Mouse (Mus musculus) liver, embryonic 16.5 days (tissue): Measurements from ENCODE around the gene Car5b. TPM values are rescaled to one million over a fixed set of nuclear protein-coding genes. Genes with fewer than 3 reads are reported as not detected.

Source experiments
- ATAC-seq: fragments of 200-750 bp; cut with Nextera tagmentation; 2 replicates; pipeline ENCODE4 v1.8.0; 2017; ENCODE audit warnings: low read depth, mild to moderate bottlenecking, moderate number of reproducible peaks, moderate library complexity
- H3K27ac ChIP-seq: fragments of 300-500 bp; sonication (generic); 2 replicates; pipeline ENCODE4 v1.5.1; 2014; ENCODE audit warnings: mild to moderate bottlenecking, low read length
- H3K27me3 ChIP-seq: fragments of 300-500 bp; sonication (generic); 2 replicates; pipeline ENCODE4 v1.6.1; 2014; ENCODE audit warnings: low read depth, low read length, mixed read lengths; ENCODE audit not compliant: control insufficient read depth, insufficient read depth
- H3K36me3 ChIP-seq: fragments of 300-500 bp; sonication (generic); 2 replicates; pipeline ENCODE4 v1.6.1; 2014; ENCODE audit warnings: mild to moderate bottlenecking; ENCODE audit not compliant: control insufficient read depth, insufficient read depth
- H3K4me1 ChIP-seq: fragments of 300-500 bp; sonication (generic); 2 replicates; pipeline ENCODE4 v1.6.1; 2014; ENCODE audit warnings: low read depth, low read length, mixed read lengths; ENCODE audit not compliant: control insufficient read depth
- H3K4me2 ChIP-seq: fragments of 300-500 bp; sonication (generic); 2 replicates; pipeline ENCODE4 v1.6.1; 2014; ENCODE audit warnings: low read depth, low read length, mixed read lengths
- H3K4me3 ChIP-seq: fragments of 300-500 bp; sonication (generic); 2 replicates; pipeline ENCODE4 v1.5.1; 2014; ENCODE audit warnings: low read depth, mild to moderate bottlenecking, low read length
- H3K9ac ChIP-seq: fragments of 300-500 bp; sonication (generic); 2 replicates; pipeline ENCODE4 v1.6.1; 2014; ENCODE audit warnings: low read depth, low read length
- H3K9me3 ChIP-seq: fragments of 300-500 bp; sonication (generic); replicated peaks from 2 replicates; pipeline ENCODE4 v1.6.1; 2016; ENCODE audit warnings: low read length; ENCODE audit not compliant: control insufficient read depth
- WGBS: fragments of 180-500 bp; shearing (Covaris S2); extraction: QIAGEN DNeasy Blood & Tissue Kit; methylation state at CpG from one replicate; pipeline ENCODE4 v1.1.7; 2014; ENCODE audit not compliant: insufficient replicate concordance; 5-methylcytosine and 5-hydroxymethylcytosine counted together
- polyA plus RNA-seq: library from polyadenylated mRNA; unstranded; fragments of >200 nt; fragmentation: Nextera tagmentation; extraction: Ambion mirVana; gene quantifications from 2 replicates; pipeline ENCODE4 v1.2.1, GENCODE M21; 2015

The Car5b gene
- polyA plus RNA-seq, 1 experiment from 2014 or later: 0.15 TPM

DNA sequence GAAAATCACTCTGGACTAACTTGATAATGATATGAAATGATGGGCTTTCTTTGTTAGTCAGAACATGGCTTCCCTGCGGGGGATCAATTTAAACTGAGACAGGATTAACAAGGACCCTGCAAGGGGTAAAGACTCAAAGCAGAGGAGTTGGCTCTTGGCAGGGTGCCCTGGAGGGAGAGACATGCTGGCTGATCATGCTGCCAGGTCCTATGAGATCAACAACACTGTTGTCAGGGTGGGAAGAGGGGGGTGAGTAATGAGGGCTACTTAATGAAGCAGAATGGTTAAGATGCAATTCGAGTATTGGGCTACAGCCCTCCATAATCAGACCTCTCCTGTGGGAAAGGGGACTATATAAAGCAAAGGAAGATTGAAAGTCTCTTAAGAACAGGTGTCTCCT is 11.1 kb upstream of the Car5b start:
- ATAC-seq: no peak
- Histone ChIP-seq H3K27me3 (no peaks in the 10 kb centered on the region), H3K27ac (no peak overlapping the region), H3K4me1 (no peaks in the 10 kb centered on the region), H3K4me3 (no peak overlapping the region), H3K9me3 (no peaks in the 10 kb centered on the region), H3K36me3 (no peaks in the 10 kb centered on the region), H3K4me2 (no peak overlapping the region), H3K9ac (no peak overlapping the region)
- WGBS: 50% methylated on average over 2 of the region's 2 CpGs

DNA sequence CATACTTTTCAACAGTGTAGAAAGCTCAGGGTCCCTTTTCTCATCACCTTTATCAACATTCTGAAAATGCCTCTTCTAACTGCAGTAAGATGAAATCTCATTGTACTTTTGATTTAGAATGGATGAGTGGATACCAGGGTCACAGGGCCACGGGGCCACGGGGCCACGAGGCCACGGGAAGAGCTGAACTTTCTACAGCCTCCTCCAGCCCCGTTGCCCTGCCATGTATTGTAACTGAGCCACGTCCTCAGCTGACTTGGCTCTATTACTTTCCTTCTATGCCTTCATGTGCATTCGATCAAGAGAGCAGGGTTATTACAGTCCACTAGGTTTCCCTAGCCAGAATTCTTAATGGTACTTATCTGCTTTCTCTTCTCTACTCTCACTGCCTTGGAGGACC is 8.1 kb upstream of the Car5b start:
- no peak overlapping the region for H3K4me2 ChIP-seq
- ATAC-seq: no peak
- 68% methylated on average over 7 of the region's 7 CpGs for WGBS

DNA sequence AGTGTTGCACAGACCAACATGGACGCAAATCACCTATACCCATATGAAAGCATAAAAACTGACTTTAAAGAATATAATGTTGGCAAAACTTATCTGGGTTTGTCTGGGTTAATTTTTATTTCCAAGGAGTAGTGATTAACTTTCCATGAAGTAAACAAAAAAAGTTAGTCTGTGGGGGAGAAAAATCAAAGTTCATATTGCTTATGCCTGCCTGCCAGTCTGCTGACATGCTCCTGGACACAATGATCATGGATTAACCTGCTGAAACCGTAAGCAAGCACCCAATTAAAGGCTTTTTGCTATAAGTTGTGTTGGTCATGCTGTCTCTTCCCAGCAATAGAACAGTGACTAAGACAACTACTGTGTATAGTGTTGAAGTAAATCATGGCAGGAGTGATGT is 7.6 kb upstream of the Car5b start:
- WGBS: 60% methylated on average over 2 of the region's 2 CpGs
- H3K9ac ChIP-seq: no peak overlapping the region
- H3K27ac ChIP-seq: no peak overlapping the region
- H3K27me3 ChIP-seq: no peaks in the 10 kb centered on the region
- H3K36me3 ChIP-seq: no peaks in the 10 kb centered on the region
- H3K9me3 ChIP-seq: no peaks in the 10 kb centered on the region
- no peaks in the 10 kb centered on the region for H3K4me1 ChIP-seq
- H3K4me2 ChIP-seq: no peak overlapping the region
- H3K4me3 ChIP-seq: no peak overlapping the region
- ATAC-seq: no peak

More for the DNA sequence above, 8.1 kb upstream of the Car5b start:
- no peaks in the 10 kb centered on the region for H3K4me1 ChIP-seq
- H3K9me3 ChIP-seq: no peaks in the 10 kb centered on the region
- no peaks in the 10 kb centered on the region for H3K36me3 ChIP-seq
- H3K9ac ChIP-seq: no peak overlapping the region
- no peak overlapping the region for H3K4me3 ChIP-seq
- H3K27ac ChIP-seq: no peak overlapping the region
- no peaks in the 10 kb centered on the region for H3K27me3 ChIP-seq

DNA sequence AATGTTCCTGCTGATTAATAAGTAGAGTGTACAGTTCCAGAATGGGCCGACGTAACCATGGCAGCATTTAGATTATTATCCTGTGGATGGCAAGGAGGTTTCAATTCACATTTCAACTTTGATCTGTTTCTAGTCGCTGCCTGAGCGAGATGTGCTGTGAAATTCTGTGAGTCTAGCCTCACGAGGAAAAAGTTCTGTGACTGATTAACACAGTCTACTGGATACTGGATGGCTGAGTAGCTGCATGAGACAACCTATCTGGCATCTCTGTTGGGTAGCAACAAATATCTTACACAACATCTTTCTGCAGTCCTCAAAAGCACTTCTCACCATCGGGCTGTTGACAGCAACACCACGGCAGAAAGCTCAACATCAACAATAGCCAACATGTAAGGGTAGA is 4.7 kb upstream of the Car5b start:
- WGBS: 65% methylated on average over 7 of the region's 7 CpGs
- Histone ChIP-seq H3K9me3 (no peaks in the 10 kb centered on the region), H3K36me3 (no peaks in the 10 kb centered on the region)

DNA sequence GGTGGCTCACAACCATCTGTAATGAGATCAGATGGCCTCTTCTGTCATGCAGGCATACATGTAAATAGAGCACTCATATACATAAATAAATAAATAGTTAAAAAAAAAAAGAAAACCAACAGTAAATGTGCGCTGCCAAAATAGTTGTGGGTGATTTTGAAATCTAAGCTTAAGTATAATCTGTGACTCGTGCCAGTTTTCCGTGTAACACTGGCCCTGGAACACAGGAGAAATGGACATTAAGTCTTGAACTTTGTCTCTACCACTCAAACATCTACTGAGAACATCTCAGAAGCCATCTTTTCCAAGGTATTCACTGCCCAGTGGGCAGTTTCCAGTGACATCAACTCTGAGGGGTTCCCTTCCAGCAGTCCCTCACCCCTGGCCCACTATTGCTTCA is 12.2 kb downstream of the Car5b start:
- H3K4me3 ChIP-seq: no peak overlapping the region
- H3K9ac ChIP-seq: no peak overlapping the region
- H3K4me1 ChIP-seq: no peaks in the 10 kb centered on the region
- H3K36me3 ChIP-seq: no peaks in the 10 kb centered on the region
- no peak overlapping the region for H3K4me2 ChIP-seq
- no peaks in the 10 kb centered on the region for H3K9me3 ChIP-seq
- no peaks in the 10 kb centered on the region; the same call in 1 of the 2 replicates for H3K27me3 ChIP-seq
- H3K27ac ChIP-seq: no peak overlapping the region
- 59% methylated on average over 3 of the region's 3 CpGs for whole genome bisulfite sequencing
- ATAC-seq: no peak

More for the DNA sequence above, 4.7 kb upstream of the Car5b start:
- Histone ChIP-seq H3K4me3 (no peak overlapping the region), H3K27me3 (no peaks in the 10 kb centered on the region), H3K9ac (no peak overlapping the region), H3K4me1 (no peaks in the 10 kb centered on the region; the same call in none of the 2 replicates), H3K27ac (no peak overlapping the region), H3K4me2 (no peak overlapping the region)
- ATAC-seq: no peak

DNA sequence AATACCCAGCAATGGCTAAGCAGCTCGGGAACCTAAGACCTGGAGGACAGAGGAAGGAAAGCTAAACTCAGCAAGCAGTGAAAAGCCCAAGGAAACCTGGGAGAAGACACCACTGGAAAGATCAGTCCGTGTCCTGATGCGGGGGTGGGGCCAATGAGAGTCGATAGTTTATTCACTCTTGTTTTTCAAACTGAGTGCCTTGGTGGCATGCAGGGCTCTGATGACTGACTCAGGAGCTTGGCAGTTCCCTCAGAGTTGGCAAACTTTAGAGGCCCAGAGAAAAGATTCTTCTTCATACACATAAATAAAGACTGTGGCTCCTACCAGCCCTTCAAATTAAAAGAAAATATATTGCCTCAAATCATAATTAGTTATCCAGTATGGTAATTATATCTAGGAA is 12.8 kb downstream of the Car5b start:
- ATAC-seq: no peak
- H3K4me1 ChIP-seq: no peaks in the 10 kb centered on the region
- no peak overlapping the region for H3K4me3 ChIP-seq
- H3K4me2 ChIP-seq: no peak overlapping the region
- no peak overlapping the region for H3K27ac ChIP-seq
- H3K27me3 ChIP-seq: no peaks in the 10 kb centered on the region; the same call in 1 of the 2 replicates
- no peaks in the 10 kb centered on the region for H3K36me3 ChIP-seq
- H3K9me3 ChIP-seq: no peaks in the 10 kb centered on the region
- WGBS: 53% methylated on average over 4 of the region's 4 CpGs
- no peak overlapping the region for H3K9ac ChIP-seq

DNA sequence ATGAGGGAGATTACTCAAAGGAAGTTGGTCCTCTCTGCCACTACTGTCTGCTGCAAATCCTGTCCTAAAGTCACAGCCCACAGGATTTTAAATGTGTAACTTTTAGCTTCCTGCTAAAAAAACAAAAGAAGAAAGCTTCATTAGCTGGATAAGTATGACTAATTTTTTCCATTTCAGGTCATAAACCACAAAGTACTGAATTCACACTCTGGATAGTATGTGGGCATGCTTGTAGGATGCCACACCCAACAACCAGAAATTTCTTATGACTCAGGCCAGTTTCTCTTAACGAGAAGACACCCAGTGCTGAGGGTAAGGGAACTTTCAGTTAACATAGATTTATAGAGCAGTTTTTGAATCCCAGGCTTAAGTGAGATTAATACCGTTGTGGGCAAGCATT is 14.5 kb downstream of the Car5b start:
- H3K9me3 ChIP-seq: no peaks in the 10 kb centered on the region
- WGBS: 43% methylated on average over 2 of the region's 2 CpGs
- H3K27ac ChIP-seq: no peak overlapping the region
- H3K9ac ChIP-seq: no peak overlapping the region
- ATAC-seq: no peak
- H3K36me3 ChIP-seq: no peaks in the 10 kb centered on the region
- H3K4me3 ChIP-seq: no peak overlapping the region
- no peaks in the 10 kb centered on the region for H3K4me1 ChIP-seq
- no peaks in the 10 kb centered on the region; the same call in 1 of the 2 replicates for H3K27me3 ChIP-seq
- no peak overlapping the region for H3K4me2 ChIP-seq

DNA sequence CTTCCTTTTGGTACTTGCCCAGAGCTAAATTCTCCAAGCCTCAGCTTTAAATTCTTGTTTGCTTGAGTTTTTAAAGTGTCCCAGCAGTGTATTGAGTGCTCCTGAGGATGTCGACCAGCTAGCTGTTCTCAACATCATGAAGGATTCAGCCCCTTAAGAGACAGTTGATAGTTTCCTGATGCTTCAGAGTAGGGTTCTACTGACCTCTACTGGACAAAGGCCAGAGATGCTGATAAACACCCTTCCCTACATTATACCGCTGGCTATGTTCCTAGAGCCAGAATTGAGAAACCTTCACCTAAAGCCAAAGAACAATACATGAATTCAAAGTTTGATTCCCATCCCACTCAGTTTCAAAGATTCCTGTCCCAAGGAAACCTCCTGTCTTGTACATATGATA is 23.0 kb downstream of the Car5b start:
- H3K4me1 ChIP-seq: no peaks in the 10 kb centered on the region
- ATAC-seq: no peak
- no peak overlapping the region for H3K4me3 ChIP-seq
- H3K36me3 ChIP-seq: no peaks in the 10 kb centered on the region
- H3K4me2 ChIP-seq: no peak overlapping the region
- H3K9me3 ChIP-seq: no peaks in the 10 kb centered on the region
- no peaks in the 10 kb centered on the region for H3K27me3 ChIP-seq
- H3K9ac ChIP-seq: no peak overlapping the region
- 23% methylated on average over 2 of the region's 2 CpGs for WGBS
- no peak overlapping the region for H3K27ac ChIP-seq

DNA sequence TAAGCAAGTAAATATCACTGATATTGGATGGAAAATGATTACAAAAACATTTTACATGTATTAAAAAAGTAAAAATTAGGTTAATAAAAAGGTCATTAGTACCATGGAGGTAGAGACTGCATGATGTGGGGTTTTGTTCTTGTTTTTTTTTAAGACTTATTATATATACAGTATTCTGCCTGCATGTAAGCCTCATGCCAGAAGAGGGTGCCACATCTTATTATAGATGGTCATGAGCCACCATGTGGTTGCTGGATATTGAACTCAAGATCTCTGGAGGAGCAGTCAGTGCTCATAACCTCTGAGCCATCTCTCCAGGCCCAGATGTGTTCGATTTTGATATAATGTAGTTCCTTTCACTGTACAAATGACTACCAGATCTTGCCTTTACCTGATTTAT is 27.9 kb downstream of the Car5b start:
- WGBS: 55% methylated on average over 1 of the region's 1 CpGs
- no peak overlapping the region for H3K27ac ChIP-seq
- no peaks in the 10 kb centered on the region for H3K36me3 ChIP-seq
- H3K27me3 ChIP-seq: no peaks in the 10 kb centered on the region
- no peak for ATAC-seq
- no peak overlapping the region for H3K4me3 ChIP-seq
- no peaks in the 10 kb centered on the region for H3K4me1 ChIP-seq
- no peaks in the 10 kb centered on the region for H3K9me3 ChIP-seq
- H3K9ac ChIP-seq: no peak overlapping the region
- H3K4me2 ChIP-seq: no peak overlapping the region

DNA sequence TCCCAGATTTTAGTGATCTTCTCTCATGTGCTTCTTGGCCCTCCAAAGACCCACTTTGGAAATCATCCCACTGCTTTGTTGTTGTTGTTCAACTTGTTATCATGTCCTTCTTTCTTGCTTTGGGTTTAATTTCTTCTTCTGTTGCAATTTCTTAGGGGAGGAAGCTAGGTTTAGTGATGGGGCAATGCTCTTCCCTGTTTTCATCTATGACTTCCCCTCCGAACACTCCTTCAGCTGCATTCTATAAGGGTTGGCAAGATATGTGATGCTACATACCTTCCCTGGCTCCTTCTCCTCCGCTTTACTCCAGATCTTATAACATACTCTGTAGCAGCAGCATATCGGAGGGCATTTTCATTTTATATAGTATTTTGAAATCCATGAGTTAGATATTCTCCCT is 31.0 kb downstream of the Car5b start:
- no peak overlapping the region for H3K4me2 ChIP-seq
- H3K4me1 ChIP-seq: no peaks in the 10 kb centered on the region
- no peaks in the 10 kb centered on the region for H3K27me3 ChIP-seq
- no peaks in the 10 kb centered on the region for H3K9me3 ChIP-seq
- WGBS: 52% methylated on average over 3 of the region's 3 CpGs
- ATAC-seq: no peak
- no peaks in the 10 kb centered on the region for H3K36me3 ChIP-seq
- no peak overlapping the region for H3K9ac ChIP-seq
- H3K4me3 ChIP-seq: no peak overlapping the region
- H3K27ac ChIP-seq: no peak overlapping the region
